In the genomic region with DNA sequence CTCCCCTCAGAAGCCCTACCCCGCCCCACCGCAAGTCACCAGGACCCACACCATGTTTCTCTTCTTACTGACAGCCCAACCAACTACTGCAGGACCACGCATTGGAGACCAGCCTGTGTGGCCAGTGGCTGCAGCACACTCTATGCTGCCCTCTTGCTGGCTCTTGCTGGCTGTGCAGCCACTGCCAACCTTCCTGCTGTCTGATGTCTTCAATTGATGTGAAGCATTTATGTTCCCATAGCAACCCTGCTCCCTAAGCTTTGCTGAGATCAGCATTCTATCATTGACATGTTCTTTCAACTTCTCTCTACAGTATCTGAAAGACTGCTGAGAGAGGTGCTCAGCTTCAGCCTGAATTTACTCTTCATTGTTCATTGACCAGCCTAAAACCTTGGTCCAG, we compare ENCODE assay signal across 12 mouse cellular contexts. TPM values are rescaled to one million over a fixed set of nuclear protein-coding genes. Genes with fewer than 3 reads are reported as not detected.
DNase-seq lines count a peak whose midpoint lies in the region; ATAC-seq and TF ChIP-seq lines count a peak whose summit lies in the region.
"Had no signal": no experiment of that assay in that cellular context is flagged by ENCODE, and none has a peak within 500 bp of the region (broad histone marks: within the 10 kb centered on the region; RNA-seq: fewer than 3 reads in every experiment).

No protein-coding gene starts in this region.

- no peaks in the 10 kb centered on the region for H3K4me1 ChIP-seq in ES-Bruce4 (ENCODE audit: control insufficient read depth, insufficient read depth, low read length)
- no peaks in the 10 kb centered on the region for H3K4me1 ChIP-seq in forebrain, embryonic 12.5 days
- H3K4me1 ChIP-seq: hindbrain, embryonic 15.5 days; midbrain, embryonic 12.5 days had no signal

- TF ChIP-seq CTCF in ES-Bruce4 (IDR thresholded peaks at IDR 0.05; ENCODE audit: low read depth, low read length) (peak; percentile 46), Patski (IDR thresholded peaks at IDR 0.05) (peak; percentile 64)

- WGBS in forebrain, embryonic 12.5 days = 60% methylated on average over 3 of the region's 3 CpGs

- H3K9ac ChIP-seq in ES-Bruce4 (ENCODE audit: low read depth, poor library complexity, severe bottlenecking) = no peak overlapping the region
- H3K9ac ChIP-seq in forebrain, embryonic 12.5 days = no peak overlapping the region
- H3K9ac ChIP-seq: hindbrain, embryonic 15.5 days; midbrain, embryonic 12.5 days had no signal

- DNase-seq in layer of hippocampus, adult 9-11 months = peak; percentile 2
- DNase-seq in layer of hippocampus, adult 9-10 months (ENCODE audit: low spot score) = no peak
- DNase-seq in Patski (ENCODE audit: low read depth, low spot score) = no peak
- peak; percentile 6 for DNase-seq in lung, postnatal 10 days
- no peak for DNase-seq in ovary, adult 18-20 months (ENCODE audit: low spot score)
- DNase-seq: cerebellum, postnatal 36 days; spleen, adult 18-20 months; thymus, postnatal 4 days had no signal

- no peaks in the 10 kb centered on the region for H3K9me3 ChIP-seq in ES-Bruce4 (replicated peaks; ENCODE audit: control insufficient read depth, insufficient read depth, low read length, poor library complexity, severe bottlenecking)
- H3K9me3 ChIP-seq in forebrain, embryonic 12.5 days = no peaks in the 10 kb centered on the region
- H3K9me3 ChIP-seq: hindbrain, embryonic 15.5 days; midbrain, embryonic 12.5 days had no signal

- no peak for TF ChIP-seq POLR2A in ES-Bruce4 (IDR thresholded peaks at IDR 0.05; ENCODE audit: insufficient read depth, low read length)

- ATAC-seq in Patski = no peak
- no peak for ATAC-seq in forebrain, embryonic 12.5 days (ENCODE audit: low FRiP score)

- H3K27me3 ChIP-seq in ES-Bruce4 (ENCODE audit: control insufficient read depth, insufficient read depth, low read length, poor library complexity, severe bottlenecking) (no peaks in the 10 kb centered on the region), Patski (no peaks in the 10 kb centered on the region)
- H3K27me3 ChIP-seq in forebrain, embryonic 12.5 days = no peaks in the 10 kb centered on the region
- H3K27me3 ChIP-seq: hindbrain, embryonic 15.5 days; midbrain, embryonic 12.5 days had no signal

- H3K36me3 ChIP-seq in ES-Bruce4 (ENCODE audit: control insufficient read depth, insufficient read depth, low read length, poor library complexity, severe bottlenecking) = no peaks in the 10 kb centered on the region
- no peaks in the 10 kb centered on the region for H3K36me3 ChIP-seq in forebrain, embryonic 12.5 days (replicated peaks)
- H3K36me3 ChIP-seq: hindbrain, embryonic 15.5 days; midbrain, embryonic 12.5 days had no signal

- POLR2A ChIA-PET in Patski (lab: Charles Lee) = no interaction called here

- no peak overlapping the region for H3K27ac ChIP-seq in ES-Bruce4 (ENCODE audit: insufficient read depth, low read length)
- H3K27ac ChIP-seq in forebrain, embryonic 12.5 days = no peak overlapping the region
- H3K27ac ChIP-seq: hindbrain, embryonic 15.5 days; midbrain, embryonic 12.5 days had no signal

- CTCF ChIA-PET in Patski (lab: Charles Lee) = no interaction called here

- in situ Hi-C loops in Patski (cut with MboI; ENCODE audit: low pct_unique_long_range_greater_than_20kb) = no loop called here

- no peak overlapping the region for H3K4me2 ChIP-seq in forebrain, embryonic 12.5 days
- H3K4me2 ChIP-seq: hindbrain, embryonic 15.5 days; midbrain, embryonic 12.5 days had no signal

- H3K4me3 ChIP-seq in ES-Bruce4 (ENCODE audit: low read depth, low read length) = no peak overlapping the region
- H3K4me3 ChIP-seq in forebrain, embryonic 12.5 days (replicated peaks) = no peak overlapping the region
- H3K4me3 ChIP-seq: hindbrain, embryonic 15.5 days; midbrain, embryonic 12.5 days had no signal

- no peak for TF ChIP-seq EP300 in ES-Bruce4 (IDR thresholded peaks at IDR 0.05; ENCODE audit: insufficient read depth, low read depth, low read length)

RNA-seq across cellular contexts. Expression of gene Krtap4-16, which starts 2.7 kb away (rescaled TPM):
- polyA plus RNA-seq in ES-Bruce4 (2011; ENCODE audit: insufficient read depth, insufficient read length, low read depth, missing spikeins) = not detected in 2 replicates
- polyA plus RNA-seq in Patski (2021) = not detected
- polyA plus RNA-seq in forebrain, embryonic 12.5 days (2016; fragmentation: Nextera tagmentation; extraction: Ambion mirVana) = not detected in 2 replicates
- polyA plus RNA-seq: hindbrain, embryonic 15.5 days; midbrain, embryonic 12.5 days had no signal

RNA-seq across cellular contexts. Expression of gene Gm11568, which starts 3.6 kb away (rescaled TPM):
- polyA plus RNA-seq in ES-Bruce4 (2011; ENCODE audit: insufficient read depth, insufficient read length, low read depth, missing spikeins) (not detected in 2 replicates), Patski (2021) (not detected)
- not detected in 2 replicates for polyA plus RNA-seq in forebrain, embryonic 12.5 days (2016; fragmentation: Nextera tagmentation; extraction: Ambion mirVana)
- polyA plus RNA-seq: hindbrain, embryonic 15.5 days; midbrain, embryonic 12.5 days had no signal

RNA-seq across cellular contexts. Expression of gene Gm11559, which starts 10.2 kb away (rescaled TPM):
- polyA plus RNA-seq in ES-Bruce4 (2011; ENCODE audit: insufficient read depth, insufficient read length, low read depth, missing spikeins) (not detected in 2 replicates), Patski (2021) (not detected)
- not detected in 2 replicates for polyA plus RNA-seq in forebrain, embryonic 12.5 days (2016; fragmentation: Nextera tagmentation; extraction: Ambion mirVana)
- polyA plus RNA-seq: hindbrain, embryonic 15.5 days; midbrain, embryonic 12.5 days had no signal

RNA-seq across cellular contexts. Expression of gene 2300003K06Rik, which starts 16.3 kb away (rescaled TPM):
- polyA plus RNA-seq in ES-Bruce4 (2011; ENCODE audit: insufficient read depth, insufficient read length, low read depth, missing spikeins) (not detected in 2 replicates), Patski (2021) (not detected)
- polyA plus RNA-seq in forebrain, embryonic 12.5 days (2016; fragmentation: Nextera tagmentation; extraction: Ambion mirVana) = not detected in 2 replicates
- polyA plus RNA-seq: hindbrain, embryonic 15.5 days; midbrain, embryonic 12.5 days had no signal

RNA-seq across cellular contexts. Expression of gene Krtap9-1, which starts 19.1 kb away (rescaled TPM):
- polyA plus RNA-seq in ES-Bruce4 (2011; ENCODE audit: insufficient read depth, insufficient read length, low read depth, missing spikeins) (not detected in 2 replicates), Patski (2021) (not detected)
- not detected in 2 replicates for polyA plus RNA-seq in forebrain, embryonic 12.5 days (2016; fragmentation: Nextera tagmentation; extraction: Ambion mirVana)
- polyA plus RNA-seq: hindbrain, embryonic 15.5 days; midbrain, embryonic 12.5 days had no signal

Comparison
In these comparisons a context has a peak if more than half of its experiments do, and no peak if none do; other contexts are left out.
1. DNase-seq: peak in layer of hippocampus, adult 9-11 months (single experiment) and lung, postnatal 10 days (single experiment); none in layer of hippocampus, adult 9-10 months (single experiment), Patski (single experiment) and ovary, adult 18-20 months (single experiment).